ENCODE assay signal across 9 mouse cellular contexts in the genomic region with DNA sequence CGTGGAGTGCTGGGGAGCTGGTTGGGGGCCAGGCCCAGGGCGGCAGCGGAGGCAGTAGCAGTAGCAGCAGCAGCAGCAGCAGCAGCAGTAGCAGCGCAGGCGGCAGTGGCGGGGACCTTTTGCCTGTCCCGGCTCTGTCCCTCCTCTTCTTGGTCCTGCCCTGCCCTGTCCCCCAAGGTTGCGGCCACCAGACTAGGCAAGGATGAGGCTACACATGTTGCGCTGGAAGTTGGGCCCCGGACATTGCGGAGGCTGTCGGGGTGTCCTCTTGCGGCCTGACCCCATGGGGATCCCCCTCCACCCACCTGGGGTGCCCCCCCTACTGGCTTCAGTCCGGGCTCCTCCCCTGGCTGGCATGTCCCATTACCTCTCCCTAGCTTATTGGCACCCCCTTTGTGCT. TPM values are rescaled to one million over a fixed set of nuclear protein-coding genes. Genes with fewer than 3 reads are reported as not detected.
DNase-seq lines count a peak whose midpoint lies in the region; ATAC-seq and TF ChIP-seq lines count a peak whose summit lies in the region.
"Had no signal": no experiment of that assay in that cellular context is flagged by ENCODE, and none has a peak within 500 bp of the region (broad histone marks: within the 10 kb centered on the region; RNA-seq: fewer than 3 reads in every experiment).

No protein-coding gene starts in this region.

- peaks cover 9% of the 10 kb centered on the region; the same call in 1 of the 2 replicates for H3K36me3 ChIP-seq in kidney, embryonic 14.5 days (ENCODE audit: control insufficient read depth, insufficient read depth, low read length)
- H3K36me3 ChIP-seq in kidney, adult 2 months (ENCODE audit: control insufficient read depth, insufficient read depth, low read length), result no peaks in the 10 kb centered on the region
- peaks cover 8% of the 10 kb centered on the region for H3K36me3 ChIP-seq in embryonic facial prominence, embryonic 13.5 days
- peaks cover 8% of the 10 kb centered on the region for H3K36me3 ChIP-seq in hindbrain, embryonic 14.5 days (replicated peaks; ENCODE audit: control insufficient read depth, insufficient read depth)

- H3K9me3 ChIP-seq in kidney, embryonic 14.5 days (ENCODE audit: control insufficient read depth, low read length), result no peaks in the 10 kb centered on the region
- H3K9me3 ChIP-seq in embryonic facial prominence, embryonic 13.5 days, result no peaks in the 10 kb centered on the region
- H3K9me3 ChIP-seq in hindbrain, embryonic 14.5 days (ENCODE audit: control insufficient read depth, low read length), result no peaks in the 10 kb centered on the region

- ATAC-seq in kidney, embryonic 14.5 days (ENCODE audit: low FRiP score, low TSS enrichment), result no peak
- no peak for ATAC-seq in embryonic facial prominence, embryonic 13.5 days (ENCODE audit: insufficient number of reproducible peaks, insufficient read depth, low FRiP score, low TSS enrichment, low read depth)
- ATAC-seq in hindbrain, embryonic 14.5 days (ENCODE audit: low FRiP score), result no peak

- H3K4me3 ChIP-seq in kidney, embryonic 14.5 days (ENCODE audit: low read length), result peak overlapping the region; percentile 32
- H3K4me3 ChIP-seq in kidney, adult 2 months (ENCODE audit: insufficient read depth, low read depth, low read length), result no peak overlapping the region
- H3K4me3 ChIP-seq in embryonic facial prominence, embryonic 13.5 days, result peak overlapping the region; percentile 36
- peak overlapping the region; percentile 43 for H3K4me3 ChIP-seq in hindbrain, embryonic 14.5 days (replicated peaks; ENCODE audit: low read length)

- peaks cover 33% of the 10 kb centered on the region for H3K4me1 ChIP-seq in kidney, embryonic 14.5 days (ENCODE audit: control insufficient read depth, insufficient read depth, low read length)
- peaks cover 12% of the 10 kb centered on the region for H3K4me1 ChIP-seq in kidney, adult 2 months (ENCODE audit: control insufficient read depth, insufficient read depth, low read length)
- H3K4me1 ChIP-seq in embryonic facial prominence, embryonic 13.5 days, result peaks cover 51% of the 10 kb centered on the region
- peaks cover 48% of the 10 kb centered on the region for H3K4me1 ChIP-seq in hindbrain, embryonic 14.5 days (replicated peaks; ENCODE audit: control insufficient read depth, insufficient read depth, low read length)

- peak overlapping the region; percentile 47; the same call in 1 of the 2 replicates for H3K4me2 ChIP-seq in kidney, embryonic 14.5 days (replicated peaks; ENCODE audit: low read depth, low read length)
- H3K4me2 ChIP-seq in embryonic facial prominence, embryonic 13.5 days, result peak overlapping the region; percentile 70
- peak overlapping the region; percentile 78 for H3K4me2 ChIP-seq in hindbrain, embryonic 14.5 days (replicated peaks)

- peaks cover 37% of the 10 kb centered on the region for H3K27me3 ChIP-seq in kidney, embryonic 14.5 days (ENCODE audit: control insufficient read depth, insufficient read depth, low read length)
- no peaks in the 10 kb centered on the region for H3K27me3 ChIP-seq in kidney, adult 2 months (replicated peaks; ENCODE audit: control insufficient read depth, insufficient read depth, low read length)
- peaks cover 53% of the 10 kb centered on the region for H3K27me3 ChIP-seq in embryonic facial prominence, embryonic 13.5 days
- H3K27me3 ChIP-seq in hindbrain, embryonic 14.5 days (ENCODE audit: control insufficient read depth, insufficient read depth, low read length), result peaks cover 10% of the 10 kb centered on the region; the same call in 1 of the 2 replicates

- peak overlapping the region; percentile 50; the same call in 1 of the 2 replicates for H3K9ac ChIP-seq in kidney, embryonic 14.5 days (ENCODE audit: low read depth, low read length)
- H3K9ac ChIP-seq in embryonic facial prominence, embryonic 13.5 days, result peak overlapping the region; percentile 59
- H3K9ac ChIP-seq in hindbrain, embryonic 14.5 days, result peak overlapping the region; percentile 77

- no peak for DNase-seq in kidney, adult 2 months
- DNase-seq in hindbrain, embryonic 14.5 days (ENCODE audit: low spot score), result no peak
- peak; percentile 32 to 44 for DNase-seq in natural killer cell, adult 2 months (ENCODE audit: low spot score in 2 of 2)
- no peak for DNase-seq in spleen, adult 12 weeks (ENCODE audit: low spot score)
- DNase-seq in right cerebral cortex, postnatal 4 days, result no peak
- DNase-seq in left cerebral cortex, adult 8-10 months (ENCODE audit: low spot score in 2 of 2), result no peak

- TF ChIP-seq CTCF in kidney, adult 2 months (conservative IDR thresholded peaks at IDR 0.05; ENCODE audit: insufficient read depth, insufficient read length, low read depth, low read length), result no peak

- H3K27ac ChIP-seq in kidney, embryonic 14.5 days (ENCODE audit: low read depth, low read length), result no peak overlapping the region
- H3K27ac ChIP-seq in kidney, adult 2 months (ENCODE audit: insufficient read depth, low read depth, low read length), result no peak overlapping the region
- no peak overlapping the region for H3K27ac ChIP-seq in embryonic facial prominence, embryonic 13.5 days
- H3K27ac ChIP-seq in hindbrain, embryonic 14.5 days, result peak overlapping the region; percentile 57; the same call in 1 of the 2 replicates

- TF ChIP-seq POLR2A in kidney, adult 2 months (IDR thresholded peaks at IDR 0.05; ENCODE audit: low read depth, low read length), result no peak

- 4% methylated on average over 13 of the region's 14 CpGs for WGBS in kidney, embryonic 14.5 days
- 3% methylated on average over 14 of the region's 14 CpGs for WGBS in kidney, adult 2 months
- WGBS in embryonic facial prominence, embryonic 13.5 days, result 2% methylated on average over 14 of the region's 14 CpGs
- 4% methylated on average over 11 of the region's 14 CpGs for WGBS in hindbrain, embryonic 14.5 days

RNA-seq across cellular contexts. Expression of gene Kdelr1, which starts 2.8 kb away (rescaled TPM):
- 145 and 184 TPM in 2 replicates for polyA plus RNA-seq in kidney, embryonic 14.5 days (2014; fragmentation: Nextera tagmentation; extraction: Ambion mirVana)
- 331 and 358 TPM in 2 replicates for polyA plus RNA-seq in kidney, adult 2 months (2012; rRNA removed)
- 62.6 and 74.4 TPM in 2 replicates for polyA plus RNA-seq in embryonic facial prominence, embryonic 13.5 days (2015; fragmentation: Nextera tagmentation; extraction: Ambion mirVana)
- 90.3 and 96.6 TPM in 2 replicates for polyA plus RNA-seq in hindbrain, embryonic 14.5 days (2014; fragmentation: Nextera tagmentation; extraction: Ambion mirVana)
- total RNA-seq in left cerebral cortex, adult 8-10 months (2022), result 10 to 100 TPM; 67.2 to 79.8 (median 74.9) TPM

RNA-seq across cellular contexts. Expression of gene Grin2d, which starts 8.4 kb away (rescaled TPM):
- polyA plus RNA-seq in kidney, embryonic 14.5 days (2014; fragmentation: Nextera tagmentation; extraction: Ambion mirVana), result 0.28 and 0.37 TPM in 2 replicates
- polyA plus RNA-seq in kidney, adult 2 months (2012; rRNA removed), result 0.45 and 0.50 TPM in 2 replicates
- 0.56 and 0.72 TPM in 2 replicates for polyA plus RNA-seq in embryonic facial prominence, embryonic 13.5 days (2015; fragmentation: Nextera tagmentation; extraction: Ambion mirVana)
- polyA plus RNA-seq in hindbrain, embryonic 14.5 days (2014; fragmentation: Nextera tagmentation; extraction: Ambion mirVana), result 4.3 and 4.4 TPM in 2 replicates
- total RNA-seq in left cerebral cortex, adult 8-10 months (2022), result 10 to 100 TPM; 11.1 to 12.9 (median 11.8) TPM

RNA-seq across cellular contexts. Expression of gene Syngr4, which starts 26.7 kb away (rescaled TPM):
- polyA plus RNA-seq in kidney, embryonic 14.5 days (2014; fragmentation: Nextera tagmentation; extraction: Ambion mirVana), result 0.90 and 2.1 TPM in 2 replicates
- 0.19 and 0.50 TPM in 2 replicates for polyA plus RNA-seq in kidney, adult 2 months (2012; rRNA removed)
- polyA plus RNA-seq in embryonic facial prominence, embryonic 13.5 days (2015; fragmentation: Nextera tagmentation; extraction: Ambion mirVana), result 0.41 TPM in 1 of 2 replicates, not detected in the other
- polyA plus RNA-seq in hindbrain, embryonic 14.5 days (2014; fragmentation: Nextera tagmentation; extraction: Ambion mirVana), result 0.39 and 0.40 TPM in 2 replicates
- total RNA-seq in left cerebral cortex, adult 8-10 months (2022), result under 1 TPM in 1 of 4 experiments, not detected in 3; 0.98 TPM
- total RNA-seq: heart, postnatal 14 days had no signal

RNA-seq across cellular contexts. Expression of gene Tmem143, which starts 27.0 kb away (rescaled TPM):
- polyA plus RNA-seq in kidney, embryonic 14.5 days (2014; fragmentation: Nextera tagmentation; extraction: Ambion mirVana), result 4.5 and 5.0 TPM in 2 replicates
- polyA plus RNA-seq in kidney, adult 2 months (2012; rRNA removed), result 123 and 143 TPM in 2 replicates
- polyA plus RNA-seq in embryonic facial prominence, embryonic 13.5 days (2015; fragmentation: Nextera tagmentation; extraction: Ambion mirVana), result 7.1 and 7.2 TPM in 2 replicates
- polyA plus RNA-seq in hindbrain, embryonic 14.5 days (2014; fragmentation: Nextera tagmentation; extraction: Ambion mirVana), result 4.3 and 5.6 TPM in 2 replicates
- 10 to 100 TPM; 18.7 to 24.9 (median 22.7) TPM for total RNA-seq in left cerebral cortex, adult 8-10 months (2022)

RNA-seq across cellular contexts. Expression of gene Grwd1, which starts 39.0 kb away (rescaled TPM):
- polyA plus RNA-seq in kidney, embryonic 14.5 days (2014; fragmentation: Nextera tagmentation; extraction: Ambion mirVana), result 69.5 and 93.5 TPM in 2 replicates
- polyA plus RNA-seq in kidney, adult 2 months (2012; rRNA removed), result 12.3 and 12.9 TPM in 2 replicates
- polyA plus RNA-seq in embryonic facial prominence, embryonic 13.5 days (2015; fragmentation: Nextera tagmentation; extraction: Ambion mirVana), result 62.7 and 74.0 TPM in 2 replicates
- polyA plus RNA-seq in hindbrain, embryonic 14.5 days (2014; fragmentation: Nextera tagmentation; extraction: Ambion mirVana), result 37.6 and 42.6 TPM in 2 replicates
- total RNA-seq in left cerebral cortex, adult 8-10 months (2022), result 10 to 100 TPM; 20.5 to 22.8 (median 21.6) TPM

Comparison
In these comparisons a context has a peak if more than half of its experiments do, and no peak if none do; other contexts are left out.
1. DNase-seq: peak in natural killer cell, adult 2 months (2 of 2); none in kidney, adult 2 months (single experiment), hindbrain, embryonic 14.5 days (single experiment), spleen, adult 12 weeks (single experiment), right cerebral cortex, postnatal 4 days (single experiment) and left cerebral cortex, adult 8-10 months (0 of 2).
2. Peak in every context shown above with its lines, with median percentiles within 50 percentile points of each other: H3K4me2 ChIP-seq and H3K9ac ChIP-seq.